Mouse (Mus musculus) forebrain, embryonic 13.5 days (tissue): ENCODE results near the gene Cacna1d. TPM values are rescaled to one million over a fixed set of nuclear protein-coding genes. Genes with fewer than 3 reads are reported as not detected.

Experiments used
- polyA plus RNA-seq: library from polyadenylated mRNA; unstranded; fragments of >200 nt; fragmentation: Nextera tagmentation; extraction: Ambion mirVana; gene quantifications from 2 replicates; pipeline ENCODE4 v1.2.1, GENCODE M21; 2015

The Cacna1d gene
- polyA plus RNA-seq, 1 experiment from 2014 or later, result 4.5 TPM

Other genes with a start within 250 kb of the Cacna1d start
- 21.6 and 22.5 TPM in 2 replicates for gene Dcp1a, start 11.9 kb downstream of the Cacna1d start, polyA plus RNA-seq
- 274 and 296 TPM in 2 replicates for gene Tkt, start 56.9 kb upstream of the Cacna1d start, polyA plus RNA-seq
- gene Prkcd, start 134.8 kb upstream of the Cacna1d start, polyA plus RNA-seq, result 21.4 and 21.9 TPM in 2 replicates
- 8.8 and 9.3 TPM in 2 replicates for gene Rft1, start 162.9 kb upstream of the Cacna1d start, polyA plus RNA-seq
- 23.5 and 25.8 TPM in 2 replicates for gene Sfmbt1, start 223.4 kb upstream of the Cacna1d start, polyA plus RNA-seq